Mouse (Mus musculus) midbrain, embryonic 14.5 days (tissue): ENCODE measurements around the gene Mfsd12. TPM values are rescaled to one million over a fixed set of nuclear protein-coding genes. Genes with fewer than 3 reads are reported as not detected.

ENCODE experiments used
- ATAC-seq: fragments of 200-750 bp; cut with Nextera tagmentation; 2 replicates; pipeline ENCODE4 v1.8.0; 2017; ENCODE audit warnings: moderate number of reproducible peaks, moderate library complexity; ENCODE audit not compliant: low FRiP score, low TSS enrichment
- DNase-seq: peaks from one replicate; pipeline ENCODE4 v3.0.0-alpha.2; 2015
- H3K27ac ChIP-seq: fragments of 300-500 bp; sonication (generic); replicated peaks from 2 replicates; pipeline ENCODE4 v1.5.1; 2014; ENCODE audit warnings: mild to moderate bottlenecking, low read depth, low read length, moderate library complexity
- H3K27me3 ChIP-seq: fragments of 300-500 bp; sonication (generic); 2 replicates; pipeline ENCODE4 v1.6.1; 2014; ENCODE audit warnings: low read length, control low read depth, mixed read lengths; ENCODE audit not compliant: control insufficient read depth, insufficient read depth
- H3K36me3 ChIP-seq: fragments of 300-500 bp; sonication (generic); 2 replicates; pipeline ENCODE4 v1.6.1; 2014; ENCODE audit warnings: low read length, control low read depth; ENCODE audit not compliant: control insufficient read depth, insufficient read depth
- H3K4me1 ChIP-seq: fragments of 300-500 bp; sonication (generic); 2 replicates; pipeline ENCODE4 v1.6.1; 2014; ENCODE audit warnings: mild to moderate bottlenecking, antibody characterized with exemption, low read length, control low read depth; ENCODE audit not compliant: control insufficient read depth, insufficient read depth
- H3K4me2 ChIP-seq: fragments of 300-500 bp; sonication (generic); 2 replicates; pipeline ENCODE4 v1.6.1; 2014; ENCODE audit warnings: mild to moderate bottlenecking, low read length, moderate library complexity
- H3K4me3 ChIP-seq: fragments of 300-500 bp; sonication (generic); replicated peaks from 2 replicates; pipeline ENCODE4 v1.5.1; 2014; ENCODE audit warnings: low read depth, low read length
- H3K9ac ChIP-seq: fragments of 300-500 bp; sonication (generic); replicated peaks from 2 replicates; pipeline ENCODE4 v1.6.1; 2014; ENCODE audit warnings: mild to moderate bottlenecking, low read length, moderate library complexity
- H3K9me3 ChIP-seq: fragments of 300-500 bp; sonication (generic); 2 replicates; pipeline ENCODE4 v1.6.1; 2016; ENCODE audit warnings: low read length, control low read depth, mixed read lengths; ENCODE audit not compliant: control insufficient read depth
- WGBS: fragments of 180-500 bp; shearing (Covaris S2); extraction: QIAGEN DNeasy Blood & Tissue Kit; methylation state at CpG from one replicate; pipeline ENCODE4 v1.1.7; 2014; 5-methylcytosine and 5-hydroxymethylcytosine counted together
- polyA plus RNA-seq: library from polyadenylated mRNA; unstranded; fragments of >200 nt; fragmentation: Nextera tagmentation; extraction: Ambion mirVana; gene quantifications from 2 replicates; pipeline ENCODE4 v1.2.1, GENCODE M21; 2014

The Mfsd12 gene
- polyA plus RNA-seq, 1 experiment from 2014 or later: 5.9 TPM

- peak overlapping the region; percentile 27; the same call in 1 of the 2 replicates for H3K9ac ChIP-seq
- no peaks in the 10 kb centered on the region for H3K27me3 ChIP-seq
- peaks cover 62% of the 10 kb centered on the region for H3K36me3 ChIP-seq
- no peak for DNase-seq
- ATAC-seq: no peak
- H3K9me3 ChIP-seq: no peaks in the 10 kb centered on the region
- H3K4me1 ChIP-seq: peaks cover 15% of the 10 kb centered on the region
- peak overlapping the region; percentile 94 for H3K27ac ChIP-seq
- WGBS: 44% methylated on average over 8 of the region's 8 CpGs
- H3K4me3 ChIP-seq: peak overlapping the region; percentile 93
- peak overlapping the region; percentile 79 for H3K4me2 ChIP-seq
Measured at GRCm38 (mm10) chr10:81319330-81319699, 38.0 kb upstream of the Mfsd12 start.

GRCm38 (mm10) chr10:81319741-81320549, 37.3 kb upstream of the Mfsd12 start:
- H3K9ac ChIP-seq: peak overlapping the region; percentile 27; the same call in 1 of the 2 replicates
- H3K36me3 ChIP-seq: peaks cover 62% of the 10 kb centered on the region
- no peaks in the 10 kb centered on the region for H3K9me3 ChIP-seq
- peak overlapping the region; percentile 94 for H3K27ac ChIP-seq
- WGBS: 1% methylated on average over 38 of the region's 38 CpGs
- H3K4me1 ChIP-seq: peaks cover 15% of the 10 kb centered on the region
- no peaks in the 10 kb centered on the region for H3K27me3 ChIP-seq
- peak overlapping the region; percentile 79 for H3K4me2 ChIP-seq
- H3K4me3 ChIP-seq: peak overlapping the region; percentile 93
- DNase-seq: peak; percentile 97
- ATAC-seq: no peak

- under 1% methylated on average over 68 of the region's 68 CpGs for WGBS
- Histone ChIP-seq H3K4me3 (peak within 1 kb of the TSS; percentile 93), H3K27me3 (no peaks in the 10 kb centered on the region), H3K27ac (peak within 1 kb of the TSS; percentile 94), H3K36me3 (peaks cover 62% of the 10 kb centered on the region), H3K9me3 (no peaks in the 10 kb centered on the region), H3K9ac (peak within 1 kb of the TSS; percentile 76), H3K4me2 (peak within 1 kb of the TSS; percentile 79), H3K4me1 (peaks cover 15% of the 10 kb centered on the region)
- ATAC-seq (peak; percentile 94), DNase-seq (peak; percentile 100)
Measured at GRCm38 (mm10) chr10:81320550-81321347, 36.5 kb upstream of the Mfsd12 start, which contains the start of gene Cactin. Gene Cactin (plus strand): TSS chr10:81321103.

- peak overlapping the region; percentile 79 for H3K4me2 ChIP-seq
- H3K9ac ChIP-seq: peak overlapping the region; percentile 76
- H3K4me3 ChIP-seq: peak overlapping the region; percentile 93
- H3K4me1 ChIP-seq: peaks cover 15% of the 10 kb centered on the region
- DNase-seq (no peak), ATAC-seq (0 out of 2 replicates have a peak, but pooled peaks have one; percentile 0)
- H3K27ac ChIP-seq: peak overlapping the region; percentile 94
- no peaks in the 10 kb centered on the region for H3K9me3 ChIP-seq
- no peaks in the 10 kb centered on the region for H3K27me3 ChIP-seq
- peaks cover 62% of the 10 kb centered on the region for H3K36me3 ChIP-seq
- 4% methylated on average over 20 of the region's 20 CpGs for WGBS
Measured at GRCm38 (mm10) chr10:81321436-81321835, 35.9 kb upstream of the Mfsd12 start.

- H3K36me3 ChIP-seq: peaks cover 61% of the 10 kb centered on the region
- no peak overlapping the region for H3K4me2 ChIP-seq
Measured at GRCm38 (mm10) chr10:81322444-81322843, 34.8 kb upstream of the Mfsd12 start.

GRCm38 (mm10) chr10:81323141-81323775, 34.0 kb upstream of the Mfsd12 start:
- no peak overlapping the region for H3K4me2 ChIP-seq
- 92% methylated on average over 23 of the region's 23 CpGs for WGBS
- no peaks in the 10 kb centered on the region for H3K9me3 ChIP-seq
- DNase-seq: no peak
- H3K4me1 ChIP-seq: peaks cover 15% of the 10 kb centered on the region
- H3K36me3 ChIP-seq: peaks cover 60% of the 10 kb centered on the region
- no peak overlapping the region for H3K4me3 ChIP-seq
- H3K9ac ChIP-seq: no peak overlapping the region
- H3K27ac ChIP-seq: no peak overlapping the region
- no peak for ATAC-seq
- no peaks in the 10 kb centered on the region for H3K27me3 ChIP-seq

More at GRCm38 (mm10) chr10:81322444-81322843, 34.8 kb upstream of the Mfsd12 start:
- WGBS: 93% methylated on average over 27 of the region's 27 CpGs
- H3K27me3 ChIP-seq: no peaks in the 10 kb centered on the region
- H3K9me3 ChIP-seq: no peaks in the 10 kb centered on the region
- peak overlapping the region; percentile 93; the same call in 1 of the 2 replicates for H3K4me3 ChIP-seq
- H3K27ac ChIP-seq: no peak overlapping the region
- ATAC-seq: no peak
- DNase-seq: no peak
- H3K9ac ChIP-seq: no peak overlapping the region
- peaks cover 15% of the 10 kb centered on the region for H3K4me1 ChIP-seq

- no peak overlapping the region for H3K9ac ChIP-seq
- peaks cover 58% of the 10 kb centered on the region for H3K36me3 ChIP-seq
- 94% methylated on average over 18 of the region's 18 CpGs for whole genome bisulfite sequencing
- no peaks in the 10 kb centered on the region for H3K27me3 ChIP-seq
- no peak overlapping the region for H3K4me2 ChIP-seq
- H3K4me1 ChIP-seq: peaks cover 15% of the 10 kb centered on the region
- DNase-seq: no peak
- ATAC-seq: no peak
- no peak overlapping the region for H3K27ac ChIP-seq
- no peak overlapping the region for H3K4me3 ChIP-seq
- H3K9me3 ChIP-seq: no peaks in the 10 kb centered on the region
Measured at GRCm38 (mm10) chr10:81323791-81324530, 33.3 kb upstream of the Mfsd12 start.

- H3K9ac ChIP-seq: no peak overlapping the region
- ATAC-seq: no peak
- no peaks in the 10 kb centered on the region for H3K9me3 ChIP-seq
- H3K36me3 ChIP-seq: peaks cover 58% of the 10 kb centered on the region
- H3K4me1 ChIP-seq: peaks cover 8% of the 10 kb centered on the region
- no peak for DNase-seq
- no peak overlapping the region for H3K4me2 ChIP-seq
- 94% methylated on average over 21 of the region's 21 CpGs for WGBS
- H3K27me3 ChIP-seq: no peaks in the 10 kb centered on the region
- no peak overlapping the region for H3K4me3 ChIP-seq
- H3K27ac ChIP-seq: no peak overlapping the region
Measured at GRCm38 (mm10) chr10:81325176-81325575, 32.1 kb upstream of the Mfsd12 start.
